Mouse (Mus musculus) embryonic facial prominence, embryonic 14.5 days (tissue): ENCODE results near the gene Ip6k1. TPM values are rescaled to one million over a fixed set of nuclear protein-coding genes. Genes with fewer than 3 reads are reported as not detected.
"Not testable (repeated sequence)": the region's sequence is repeated elsewhere in the genome, so short reads cannot be mapped to it uniquely, and the experiment has no call there.

Experiments
- ATAC-seq: fragments of 200-750 bp; cut with Nextera tagmentation; 2 replicates; pipeline ENCODE4 v1.8.0; 2017; ENCODE audit warnings: low read depth, moderate number of reproducible peaks, moderate TSS enrichment
- DNase-seq: peaks from one replicate; pipeline ENCODE4 v3.0.0-alpha.2; 2015; ENCODE audit warnings: low spot score
- H3K27ac ChIP-seq: fragments of 300-500 bp; sonication (generic); replicated peaks from 2 replicates; pipeline ENCODE4 v1.5.1; 2014; ENCODE audit warnings: low read depth, mild to moderate bottlenecking, low read length, moderate library complexity
- H3K27me3 ChIP-seq: fragments of 300-500 bp; sonication (generic); replicated peaks from 2 replicates; pipeline ENCODE4 v1.6.1; 2014; ENCODE audit warnings: low read length; ENCODE audit not compliant: control insufficient read depth, insufficient read depth
- H3K36me3 ChIP-seq: fragments of 300-500 bp; sonication (generic); 2 replicates; pipeline ENCODE4 v1.6.1; 2014; ENCODE audit warnings: low read length, mixed read lengths; ENCODE audit not compliant: control insufficient read depth, insufficient read depth
- H3K4me1 ChIP-seq: fragments of 300-500 bp; sonication (generic); 2 replicates; pipeline ENCODE4 v1.6.1; 2014; ENCODE audit warnings: antibody characterized with exemption, low read length; ENCODE audit not compliant: control insufficient read depth, insufficient read depth
- H3K4me2 ChIP-seq: fragments of 300-500 bp; sonication (generic); 2 replicates; pipeline ENCODE4 v1.6.1; 2014; ENCODE audit warnings: low read depth, mild to moderate bottlenecking, low read length, moderate library complexity, mixed read lengths
- H3K4me3 ChIP-seq: fragments of 300-500 bp; sonication (generic); 2 replicates; pipeline ENCODE4 v1.5.1; 2014; ENCODE audit warnings: low read depth, mild to moderate bottlenecking, low read length
- H3K9ac ChIP-seq: fragments of 300-500 bp; sonication (generic); 2 replicates; pipeline ENCODE4 v1.6.1; 2014; ENCODE audit warnings: low read depth, mild to moderate bottlenecking, low read length, moderate library complexity, mixed read lengths
- H3K9me3 ChIP-seq: fragments of 300-500 bp; sonication (generic); 2 replicates; pipeline ENCODE4 v1.6.1; 2016; ENCODE audit warnings: low read length; ENCODE audit not compliant: control insufficient read depth
- WGBS: fragments of 180-500 bp; shearing (Covaris S2); extraction: QIAGEN DNeasy Blood & Tissue Kit; methylation state at CpG from one replicate; pipeline ENCODE4 v1.1.7; 2014; 5-methylcytosine and 5-hydroxymethylcytosine counted together
- polyA plus RNA-seq: library from polyadenylated mRNA; unstranded; fragments of >200 nt; fragmentation: Nextera tagmentation; extraction: Ambion mirVana; gene quantifications from 2 replicates; pipeline ENCODE4 v1.2.1, GENCODE M21; 2014

Ip6k1 gene
- polyA plus RNA-seq, 1 experiment from 2014 or later, result 29.0 TPM

- peak overlapping the region; percentile 98 for H3K9ac ChIP-seq
- peak overlapping the region; percentile 94 for H3K27ac ChIP-seq
- under 1% methylated on average over 25 of the region's 50 CpGs for WGBS
- DNase-seq (no peak), ATAC-seq (peak; percentile 56)
- no peaks in the 10 kb centered on the region for H3K27me3 ChIP-seq
- no peaks in the 10 kb centered on the region for H3K36me3 ChIP-seq
- H3K4me1 ChIP-seq, result peaks cover 16% of the 10 kb centered on the region
- peak overlapping the region; percentile 80 for H3K4me2 ChIP-seq
- no peaks in the 10 kb centered on the region for H3K9me3 ChIP-seq
- H3K4me3 ChIP-seq, result peak overlapping the region; percentile 93
These were observed 653 bp downstream of the Ip6k1 start for GRCm38 (mm10) chr9:108002778-108003530.

GRCm38 (mm10) chr9:108003531-108003890, 1.2 kb downstream of the Ip6k1 start:
- Histone ChIP-seq H3K27me3 (no peaks in the 10 kb centered on the region), H3K4me2 (peak overlapping the region; percentile 80), H3K9ac (peak overlapping the region; percentile 98), H3K27ac (peak overlapping the region; percentile 94), H3K4me3 (peak overlapping the region; percentile 93), H3K9me3 (no peaks in the 10 kb centered on the region), H3K4me1 (peaks cover 16% of the 10 kb centered on the region), H3K36me3 (no peaks in the 10 kb centered on the region)
- 9% methylated on average over 8 of the region's 8 CpGs for WGBS
- ATAC-seq (no peak), DNase-seq (peak; percentile 41)

- Histone ChIP-seq H3K36me3 (peaks cover 7% of the 10 kb centered on the region), H3K27me3 (no peaks in the 10 kb centered on the region), H3K4me1 (peaks cover 16% of the 10 kb centered on the region), H3K9me3 (no peaks in the 10 kb centered on the region), H3K4me3 (no peak overlapping the region), H3K4me2 (no peak overlapping the region), H3K27ac (no peak overlapping the region), H3K9ac (no peak overlapping the region)
- WGBS, result 76% methylated on average over 5 of the region's 5 CpGs
- ATAC-seq, result no peak
- no peak for DNase-seq
These were observed 5.7 kb downstream of the Ip6k1 start for GRCm38 (mm10) chr9:108008041-108008440.

- Histone ChIP-seq H3K27ac (no peak overlapping the region), H3K9me3 (no peaks in the 10 kb centered on the region)
These were observed 8.1 kb downstream of the Ip6k1 start for GRCm38 (mm10) chr9:108010385-108010784.

GRCm38 (mm10) chr9:108013577-108013976, 11.3 kb downstream of the Ip6k1 start:
- H3K27ac ChIP-seq, H3K9me3 ChIP-seq, H3K4me2 ChIP-seq, H3K9ac ChIP-seq, H3K4me1 ChIP-seq, H3K27me3 ChIP-seq, H3K4me3 ChIP-seq, DNase-seq, ATAC-seq: not testable (repeated sequence)
- H3K36me3 ChIP-seq, result peaks cover 20% of the 10 kb centered on the region
- 97% methylated on average over 2 of the region's 2 CpGs for WGBS

More at GRCm38 (mm10) chr9:108010385-108010784, 8.1 kb downstream of the Ip6k1 start:
- Histone ChIP-seq H3K4me2 (no peak overlapping the region), H3K9ac (no peak overlapping the region), H3K36me3 (peaks cover 19% of the 10 kb centered on the region), H3K4me1 (no peaks in the 10 kb centered on the region), H3K4me3 (no peak overlapping the region), H3K27me3 (no peaks in the 10 kb centered on the region)
- ATAC-seq, result no peak
- no peak for DNase-seq

- H3K9ac ChIP-seq, result no peak overlapping the region
- WGBS, result 80% methylated on average over 3 of the region's 3 CpGs
- H3K4me3 ChIP-seq, result no peak overlapping the region
- ATAC-seq (no peak), DNase-seq (no peak)
- no peak overlapping the region for H3K4me2 ChIP-seq
- H3K36me3 ChIP-seq, result peaks cover 20% of the 10 kb centered on the region
- no peaks in the 10 kb centered on the region for H3K9me3 ChIP-seq
- H3K27me3 ChIP-seq, result no peaks in the 10 kb centered on the region
- no peaks in the 10 kb centered on the region; the same call in 1 of the 2 replicates for H3K4me1 ChIP-seq
- H3K27ac ChIP-seq, result no peak overlapping the region
These were observed 14.8 kb downstream of the Ip6k1 start for GRCm38 (mm10) chr9:108017127-108017526.

GRCm38 (mm10) chr9:108020741-108021140, 18.4 kb downstream of the Ip6k1 start:
- ATAC-seq, result no peak

GRCm38 (mm10) chr9:108023216-108023615, 20.9 kb downstream of the Ip6k1 start:
- 79% methylated on average over 3 of the region's 3 CpGs for WGBS
- Histone ChIP-seq H3K4me3 (no peak overlapping the region), H3K9me3 (no peaks in the 10 kb centered on the region), H3K9ac (no peak overlapping the region), H3K4me1 (no peaks in the 10 kb centered on the region; the same call in 1 of the 2 replicates), H3K27ac (no peak overlapping the region), H3K36me3 (peaks cover 49% of the 10 kb centered on the region), H3K27me3 (no peaks in the 10 kb centered on the region), H3K4me2 (no peak overlapping the region)
- ATAC-seq (no peak), DNase-seq (no peak)

More at GRCm38 (mm10) chr9:108020741-108021140, 18.4 kb downstream of the Ip6k1 start:
- no peak overlapping the region for H3K9ac ChIP-seq
- no peaks in the 10 kb centered on the region; the same call in 1 of the 2 replicates for H3K4me1 ChIP-seq
- H3K4me3 ChIP-seq, result no peak overlapping the region
- H3K27me3 ChIP-seq, result no peaks in the 10 kb centered on the region
- no peak for DNase-seq
- H3K4me2 ChIP-seq, result no peak overlapping the region
- peaks cover 25% of the 10 kb centered on the region for H3K36me3 ChIP-seq
- H3K9me3 ChIP-seq, result no peaks in the 10 kb centered on the region
- no peak overlapping the region for H3K27ac ChIP-seq
- 95% methylated on average over 1 of the region's 1 CpGs for WGBS

- no peaks in the 10 kb centered on the region for H3K27me3 ChIP-seq
- no peaks in the 10 kb centered on the region for H3K9me3 ChIP-seq
- DNase-seq (no peak), ATAC-seq (no peak)
- peaks cover 65% of the 10 kb centered on the region for H3K36me3 ChIP-seq
- H3K9ac ChIP-seq, result no peak overlapping the region
- no peaks in the 10 kb centered on the region for H3K4me1 ChIP-seq
- 92% methylated on average over 3 of the region's 3 CpGs for WGBS
- H3K4me2 ChIP-seq, result no peak overlapping the region
- H3K27ac ChIP-seq, result no peak overlapping the region
- no peak overlapping the region for H3K4me3 ChIP-seq
These were observed 24.3 kb downstream of the Ip6k1 start for GRCm38 (mm10) chr9:108026584-108026983.
